Mouse (Mus musculus): ENCODE measurements around the gene Mcemp1.

- no peak for TF ChIP-seq POLR2A (IDR thresholded peaks at IDR 0.05; ENCODE audit: insufficient read depth, low read depth, low read length)
- TF ChIP-seq CTCF (IDR thresholded peaks at IDR 0.05; ENCODE audit: insufficient read depth, low read depth, low read length), result no peak
Observed at GRCm38 (mm10) chr8:3682435-3682834, 16.9 kb downstream of the Mcemp1 start.
